Mouse (Mus musculus) midbrain, embryonic 15.5 days (tissue): ENCODE measurements around the gene Gm49322. TPM values are rescaled to one million over a fixed set of nuclear protein-coding genes. Genes with fewer than 3 reads are reported as not detected.

Experiments
- ATAC-seq: fragments of 200-750 bp; cut with Nextera tagmentation; replicated peaks from 2 replicates; pipeline ENCODE4 v1.8.0; 2017; ENCODE audit warnings: moderate TSS enrichment
- H3K27ac ChIP-seq: fragments of 300-500 bp; sonication (generic); 2 replicates; pipeline ENCODE4 v1.5.1; 2015; ENCODE audit warnings: mild to moderate bottlenecking, inconsistent platforms
- H3K27me3 ChIP-seq: fragments of 300-500 bp; sonication (generic); replicated peaks from 2 replicates; pipeline ENCODE4 v1.6.1; 2015; ENCODE audit warnings: inconsistent platforms
- H3K36me3 ChIP-seq: fragments of 300-500 bp; sonication (generic); replicated peaks from 2 replicates; pipeline ENCODE4 v1.6.1; 2015; ENCODE audit warnings: inconsistent platforms
- H3K4me1 ChIP-seq: fragments of 300-500 bp; sonication (generic); 2 replicates; pipeline ENCODE4 v1.6.1; 2015; ENCODE audit warnings: inconsistent platforms
- H3K4me2 ChIP-seq: fragments of 300-500 bp; sonication (generic); 2 replicates; pipeline ENCODE4 v1.6.1; 2015; ENCODE audit warnings: inconsistent platforms, mild to moderate bottlenecking, moderate library complexity
- H3K4me3 ChIP-seq: fragments of 300-500 bp; sonication (generic); 2 replicates; pipeline ENCODE4 v1.5.1; 2015; ENCODE audit warnings: mild to moderate bottlenecking, inconsistent platforms
- H3K9ac ChIP-seq: fragments of 300-500 bp; sonication (generic); 2 replicates; pipeline ENCODE4 v1.6.1; 2015; ENCODE audit warnings: mild to moderate bottlenecking, inconsistent platforms
- H3K9me3 ChIP-seq: fragments of 300-500 bp; sonication (generic); 2 replicates; pipeline ENCODE4 v1.6.1; 2016; ENCODE audit warnings: inconsistent platforms
- WGBS: fragments of 180-500 bp; shearing (Covaris S2); methylation state at CpG from one replicate; pipeline ENCODE4 v1.1.7; 2015; ENCODE audit warnings: mixed read lengths; 5-methylcytosine and 5-hydroxymethylcytosine counted together
- polyA plus RNA-seq: library from polyadenylated mRNA; unstranded; fragments of >200 nt; fragmentation: Nextera tagmentation; extraction: Ambion mirVana; gene quantifications from 2 replicates; pipeline ENCODE4 v1.2.1, GENCODE M21; 2015

Gene Gm49322
- polyA plus RNA-seq, 1 experiment from 2014 or later = 5.0 TPM

GRCm38 (mm10) chr10:80573944-80574343 is 31.9 kb upstream of the Gm49322 start:
- no peak overlapping the region for H3K27ac ChIP-seq
- H3K4me2 ChIP-seq = no peak overlapping the region
- H3K36me3 ChIP-seq = no peaks in the 10 kb centered on the region
- no peak overlapping the region for H3K4me3 ChIP-seq
- peaks cover 54% of the 10 kb centered on the region for H3K4me1 ChIP-seq
- H3K9ac ChIP-seq = no peak overlapping the region
- no peaks in the 10 kb centered on the region for H3K27me3 ChIP-seq
- no peak for ATAC-seq
- 42% methylated on average over 9 of the region's 9 CpGs for WGBS
- H3K9me3 ChIP-seq = no peaks in the 10 kb centered on the region

- H3K9ac ChIP-seq = no peak overlapping the region
- no peaks in the 10 kb centered on the region for H3K9me3 ChIP-seq
- peaks cover 57% of the 10 kb centered on the region for H3K4me1 ChIP-seq
Measured at GRCm38 (mm10) chr10:80574896-80575295, 30.9 kb upstream of the Gm49322 start.

GRCm38 (mm10) chr10:80575925-80576324 is 29.9 kb upstream of the Gm49322 start:
- no peaks in the 10 kb centered on the region for H3K9me3 ChIP-seq
- no peak for ATAC-seq
- peak overlapping the region; percentile 85 for H3K4me2 ChIP-seq
- H3K27ac ChIP-seq = no peak overlapping the region
- H3K4me3 ChIP-seq = peak overlapping the region; percentile 64
- H3K9ac ChIP-seq = peak overlapping the region; percentile 57
- no peaks in the 10 kb centered on the region for H3K36me3 ChIP-seq
- 16% methylated on average over 17 of the region's 17 CpGs for WGBS
- H3K4me1 ChIP-seq = peaks cover 51% of the 10 kb centered on the region
- no peaks in the 10 kb centered on the region for H3K27me3 ChIP-seq

More at GRCm38 (mm10) chr10:80574896-80575295, 30.9 kb upstream of the Gm49322 start:
- WGBS = 78% methylated on average over 3 of the region's 3 CpGs
- ATAC-seq = no peak
- Histone ChIP-seq H3K27ac (no peak overlapping the region), H3K36me3 (no peaks in the 10 kb centered on the region), H3K27me3 (no peaks in the 10 kb centered on the region), H3K4me3 (no peak overlapping the region), H3K4me2 (peak overlapping the region; percentile 85)

- under 1% methylated on average over 86 of the region's 96 CpGs for WGBS
- Histone ChIP-seq H3K4me3 (peak overlapping the region; percentile 64), H3K27ac (peak overlapping the region; percentile 82), H3K4me2 (peak overlapping the region; percentile 85), H3K9ac (peak overlapping the region; percentile 57), H3K9me3 (no peaks in the 10 kb centered on the region), H3K36me3 (no peaks in the 10 kb centered on the region), H3K4me1 (peaks cover 44% of the 10 kb centered on the region), H3K27me3 (no peaks in the 10 kb centered on the region)
- no peak; the same call in 1 of the 2 replicates for ATAC-seq
Measured at GRCm38 (mm10) chr10:80576351-80577194, 29.2 kb upstream of the Gm49322 start.

- WGBS = under 1% methylated on average over 58 of the region's 97 CpGs
- peak; percentile 83 for ATAC-seq
- Histone ChIP-seq H3K4me3 (peak within 1 kb of the TSS; percentile 64), H3K27ac (peak within 1 kb of the TSS; percentile 82), H3K4me1 (peaks cover 41% of the 10 kb centered on the region), H3K4me2 (peak within 1 kb of the TSS; percentile 85), H3K27me3 (no peaks in the 10 kb centered on the region), H3K36me3 (no peaks in the 10 kb centered on the region), H3K9ac (peak within 1 kb of the TSS; percentile 57), H3K9me3 (no peaks in the 10 kb centered on the region)
Measured at GRCm38 (mm10) chr10:80577195-80578130, 28.4 kb upstream of the Gm49322 start, which contains the start of gene Klf16. Gene Klf16, minus strand, starts transcription at chr10:80577321.

- Histone ChIP-seq H3K9ac (peak overlapping the region; percentile 57; the same call in 1 of the 2 replicates), H3K27me3 (no peaks in the 10 kb centered on the region), H3K4me1 (peaks cover 41% of the 10 kb centered on the region), H3K4me2 (peak overlapping the region; percentile 85), H3K36me3 (no peaks in the 10 kb centered on the region), H3K9me3 (no peaks in the 10 kb centered on the region), H3K27ac (peak overlapping the region; percentile 82), H3K4me3 (peak overlapping the region; percentile 64)
- ATAC-seq = 0 out of 2 replicates have a peak, but pooled peaks have one; percentile 6
- WGBS = under 1% methylated on average over 29 of the region's 29 CpGs
Measured at GRCm38 (mm10) chr10:80578131-80578750, 27.6 kb upstream of the Gm49322 start.

- 4% methylated on average over 8 of the region's 8 CpGs for WGBS
- H3K36me3 ChIP-seq = no peaks in the 10 kb centered on the region
- H3K4me2 ChIP-seq = peak overlapping the region; percentile 85; the same call in 1 of the 2 replicates
- ATAC-seq = no peak
- H3K9me3 ChIP-seq = no peaks in the 10 kb centered on the region
- H3K9ac ChIP-seq = no peak overlapping the region
- H3K4me3 ChIP-seq = no peak overlapping the region
- no peak overlapping the region for H3K27ac ChIP-seq
- peaks cover 36% of the 10 kb centered on the region for H3K4me1 ChIP-seq
- H3K27me3 ChIP-seq = no peaks in the 10 kb centered on the region
Measured at GRCm38 (mm10) chr10:80578911-80579310, 26.9 kb upstream of the Gm49322 start.

GRCm38 (mm10) chr10:80583047-80583446 is 22.8 kb upstream of the Gm49322 start:
- Histone ChIP-seq H3K4me1 (peaks cover 20% of the 10 kb centered on the region), H3K4me3 (no peak overlapping the region), H3K27ac (no peak overlapping the region), H3K27me3 (no peaks in the 10 kb centered on the region), H3K9me3 (no peaks in the 10 kb centered on the region), H3K9ac (no peak overlapping the region), H3K36me3 (no peaks in the 10 kb centered on the region), H3K4me2 (no peak overlapping the region)
- no peak for ATAC-seq
- WGBS = 88% methylated on average over 5 of the region's 5 CpGs

GRCm38 (mm10) chr10:80584045-80584488 is 21.8 kb upstream of the Gm49322 start:
- WGBS = 64% methylated on average over 12 of the region's 12 CpGs
- H3K9ac ChIP-seq = no peak overlapping the region
- H3K36me3 ChIP-seq = no peaks in the 10 kb centered on the region
- no peak; the same call in 1 of the 2 replicates for ATAC-seq
- H3K4me3 ChIP-seq = no peak overlapping the region
- no peak overlapping the region for H3K4me2 ChIP-seq
- H3K27me3 ChIP-seq = no peaks in the 10 kb centered on the region
- H3K9me3 ChIP-seq = no peaks in the 10 kb centered on the region
- peaks cover 22% of the 10 kb centered on the region for H3K4me1 ChIP-seq
- H3K27ac ChIP-seq = no peak overlapping the region

- H3K4me1 ChIP-seq = peaks cover 26% of the 10 kb centered on the region
- H3K9me3 ChIP-seq = no peaks in the 10 kb centered on the region
- 71% methylated on average over 12 of the region's 12 CpGs for WGBS
- no peak overlapping the region for H3K4me2 ChIP-seq
- no peak overlapping the region for H3K4me3 ChIP-seq
- no peak for ATAC-seq
- no peak overlapping the region for H3K27ac ChIP-seq
- H3K9ac ChIP-seq = no peak overlapping the region
- H3K36me3 ChIP-seq = no peaks in the 10 kb centered on the region
- H3K27me3 ChIP-seq = no peaks in the 10 kb centered on the region
Measured at GRCm38 (mm10) chr10:80584642-80585552, 20.9 kb upstream of the Gm49322 start.

- H3K4me3 ChIP-seq = no peak overlapping the region
- H3K4me1 ChIP-seq = peaks cover 26% of the 10 kb centered on the region
- H3K9me3 ChIP-seq = no peaks in the 10 kb centered on the region
- H3K4me2 ChIP-seq = no peak overlapping the region
- no peaks in the 10 kb centered on the region for H3K36me3 ChIP-seq
- no peaks in the 10 kb centered on the region for H3K27me3 ChIP-seq
- H3K9ac ChIP-seq = no peak overlapping the region
- no peak for ATAC-seq
- no peak overlapping the region for H3K27ac ChIP-seq
- 94% methylated on average over 8 of the region's 8 CpGs for WGBS
Measured at GRCm38 (mm10) chr10:80585581-80585980, 20.2 kb upstream of the Gm49322 start.
